Mouse (Mus musculus): ENCODE measurements at regions not wholly inside any gene's neighbourhood (a gene's known extent, or its start where the extent isn't known, plus 50 kb on each side); places are given as distances from the start of the nearest gene placed in this dataset.
A peak's percentile ranks its signal among the peaks of the same experiment; 100 is the strongest.

DNA sequence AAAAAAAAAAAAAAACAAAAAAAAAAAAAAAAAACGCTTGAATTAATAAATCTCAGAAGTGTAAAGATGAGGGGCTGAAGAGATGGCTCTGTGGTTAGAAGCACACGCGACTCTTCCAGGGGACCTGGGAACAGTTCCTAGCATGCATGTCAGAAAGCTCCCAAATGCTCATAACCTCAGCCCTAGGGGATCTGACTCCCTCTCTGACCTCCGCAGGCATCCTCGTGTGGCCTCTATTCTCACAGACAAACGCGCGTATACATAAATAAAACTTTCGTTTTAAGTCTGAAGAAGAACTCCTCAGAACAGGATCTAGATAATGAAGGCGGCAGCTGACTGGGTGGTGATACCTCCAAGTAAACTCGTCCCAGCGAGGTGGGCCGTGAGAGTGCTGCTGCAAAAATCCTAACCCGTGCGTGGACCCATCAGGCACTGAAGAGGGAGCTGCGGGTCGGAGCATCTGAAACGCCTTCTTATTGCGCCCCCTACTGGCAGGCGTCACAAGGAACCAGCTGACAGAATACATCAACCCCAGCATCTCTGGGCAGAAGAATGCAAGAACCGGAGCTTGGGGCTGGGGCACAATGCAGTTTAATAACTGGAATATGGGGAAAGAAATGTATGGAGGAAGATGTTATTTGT lies 266.2 kb downstream of the Pdcd6ip start:
- H3K4me1 ChIP-seq (ENCODE audit: control insufficient read depth, insufficient read depth, low read length) = no peaks in the 10 kb centered on the region
- 8% methylated on average over 21 of the region's 21 CpGs for WGBS
- H3K9ac ChIP-seq (ENCODE audit: low read length) = peak overlapping the region; percentile 35
- H3K27me3 ChIP-seq (replicated peaks; ENCODE audit: control insufficient read depth, insufficient read depth, low read length) = no peaks in the 10 kb centered on the region
- ATAC-seq (peak; percentile 88), DNase-seq (ENCODE audit: low spot score) (peak; percentile 91)
- H3K4me3 ChIP-seq (ENCODE audit: low read depth, low read length) = no peak overlapping the region
- no peak overlapping the region for H3K27ac ChIP-seq (ENCODE audit: low read depth, low read length)
- H3K36me3 ChIP-seq (ENCODE audit: control insufficient read depth, insufficient read depth, low read length) = no peaks in the 10 kb centered on the region
- H3K9me3 ChIP-seq (replicated peaks; ENCODE audit: control insufficient read depth, low read length) = no peaks in the 10 kb centered on the region
- peak overlapping the region; percentile 44 for H3K4me2 ChIP-seq (ENCODE audit: low read length)

DNA sequence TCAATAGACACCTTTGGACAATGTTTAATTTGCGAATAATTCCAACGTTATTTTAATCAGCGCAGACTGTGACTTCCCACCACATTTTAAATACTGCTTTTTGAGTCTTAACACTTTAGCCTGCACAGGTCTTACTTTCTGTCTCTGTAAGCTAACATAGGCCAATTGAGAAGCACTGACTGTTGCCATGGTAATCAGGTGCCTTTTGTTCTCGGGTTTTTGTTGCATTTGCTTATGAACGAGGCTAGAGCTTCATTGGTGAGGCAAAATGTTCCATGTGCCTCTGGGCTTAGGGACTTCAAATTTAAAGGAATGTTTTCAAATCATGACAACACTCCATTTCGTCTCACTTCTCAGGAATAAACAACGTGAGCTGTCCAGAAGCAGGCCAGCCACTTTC lies 269.7 kb downstream of the Pdcd6ip start:
- Histone ChIP-seq H3K4me1 (ENCODE audit: control insufficient read depth, insufficient read depth, low read length) (no peaks in the 10 kb centered on the region), H3K4me3 (ENCODE audit: low read depth, low read length) (no peak overlapping the region), H3K27me3 (replicated peaks; ENCODE audit: control insufficient read depth, insufficient read depth, low read length) (no peaks in the 10 kb centered on the region), H3K9me3 (replicated peaks; ENCODE audit: control insufficient read depth, low read length) (no peaks in the 10 kb centered on the region), H3K36me3 (ENCODE audit: control insufficient read depth, insufficient read depth, low read length) (no peaks in the 10 kb centered on the region), H3K27ac (ENCODE audit: low read depth, low read length) (no peak overlapping the region), H3K4me2 (ENCODE audit: low read length) (no peak overlapping the region), H3K9ac (ENCODE audit: low read length) (no peak overlapping the region)
- ATAC-seq (no peak), DNase-seq (ENCODE audit: low spot score) (peak; percentile 51)
- 53% methylated on average over 7 of the region's 7 CpGs for WGBS

DNA sequence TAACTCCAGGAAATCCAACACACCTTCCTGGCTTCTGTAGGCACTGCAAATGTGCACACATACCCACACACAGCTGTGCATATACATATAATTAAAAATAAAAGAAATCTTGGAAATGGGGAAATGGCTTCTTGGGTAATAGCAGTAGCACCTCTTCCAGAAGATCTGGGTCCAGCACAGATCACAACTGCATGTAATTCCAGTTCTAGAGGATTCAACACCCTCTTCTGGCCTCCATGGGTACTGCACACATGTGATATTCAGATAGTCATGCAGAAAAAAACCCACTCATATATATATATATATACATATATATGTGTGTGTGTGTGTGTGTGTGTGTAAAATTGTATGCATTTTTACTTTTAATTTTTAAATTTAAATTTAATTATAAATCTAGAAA lies 272.1 kb downstream of the Pdcd6ip start:
- Histone ChIP-seq H3K36me3 (ENCODE audit: control insufficient read depth, insufficient read depth, low read length) (no peaks in the 10 kb centered on the region), H3K27me3 (replicated peaks; ENCODE audit: control insufficient read depth, insufficient read depth, low read length) (no peaks in the 10 kb centered on the region), H3K4me3 (ENCODE audit: low read depth, low read length) (no peak overlapping the region), H3K9me3 (replicated peaks; ENCODE audit: control insufficient read depth, low read length) (no peaks in the 10 kb centered on the region), H3K27ac (ENCODE audit: low read depth, low read length) (no peak overlapping the region), H3K4me1 (ENCODE audit: control insufficient read depth, insufficient read depth, low read length) (no peaks in the 10 kb centered on the region), H3K9ac (ENCODE audit: low read length) (no peak overlapping the region), H3K4me2 (ENCODE audit: low read length) (no peak overlapping the region)
- ATAC-seq (no peak), DNase-seq (ENCODE audit: low spot score) (peak; percentile 30)

DNA sequence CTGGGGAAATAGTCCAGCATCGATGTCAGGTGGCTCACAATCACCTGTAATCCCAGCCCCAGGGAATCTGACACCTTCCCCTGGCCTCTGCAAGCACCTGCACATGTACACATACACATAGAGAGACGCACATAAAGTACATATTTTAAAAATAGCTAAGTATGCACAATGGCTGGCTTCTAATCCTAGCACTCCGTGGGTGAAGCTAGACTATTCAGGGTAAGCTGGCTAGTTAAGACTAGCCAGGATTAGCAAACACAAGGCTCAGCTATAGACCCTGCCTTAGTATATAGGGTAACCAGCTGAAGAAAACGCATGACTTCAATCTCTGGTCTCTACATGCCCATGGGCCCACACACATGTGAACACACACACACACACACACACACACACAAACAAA lies 274.6 kb downstream of the Pdcd6ip start:
- no peak overlapping the region for H3K27ac ChIP-seq (ENCODE audit: low read depth, low read length)
- H3K9me3 ChIP-seq (replicated peaks; ENCODE audit: control insufficient read depth, low read length) = no peaks in the 10 kb centered on the region
- no peaks in the 10 kb centered on the region for H3K4me1 ChIP-seq (ENCODE audit: control insufficient read depth, insufficient read depth, low read length)
- WGBS = 84% methylated on average over 4 of the region's 4 CpGs
- no peaks in the 10 kb centered on the region for H3K36me3 ChIP-seq (ENCODE audit: control insufficient read depth, insufficient read depth, low read length)
- no peak overlapping the region for H3K4me2 ChIP-seq (ENCODE audit: low read length)
- DNase-seq (ENCODE audit: low spot score) (no peak), ATAC-seq (no peak)
- no peaks in the 10 kb centered on the region for H3K27me3 ChIP-seq (replicated peaks; ENCODE audit: control insufficient read depth, insufficient read depth, low read length)
- no peak overlapping the region for H3K4me3 ChIP-seq (ENCODE audit: low read depth, low read length)
- H3K9ac ChIP-seq (ENCODE audit: low read length) = no peak overlapping the region

DNA sequence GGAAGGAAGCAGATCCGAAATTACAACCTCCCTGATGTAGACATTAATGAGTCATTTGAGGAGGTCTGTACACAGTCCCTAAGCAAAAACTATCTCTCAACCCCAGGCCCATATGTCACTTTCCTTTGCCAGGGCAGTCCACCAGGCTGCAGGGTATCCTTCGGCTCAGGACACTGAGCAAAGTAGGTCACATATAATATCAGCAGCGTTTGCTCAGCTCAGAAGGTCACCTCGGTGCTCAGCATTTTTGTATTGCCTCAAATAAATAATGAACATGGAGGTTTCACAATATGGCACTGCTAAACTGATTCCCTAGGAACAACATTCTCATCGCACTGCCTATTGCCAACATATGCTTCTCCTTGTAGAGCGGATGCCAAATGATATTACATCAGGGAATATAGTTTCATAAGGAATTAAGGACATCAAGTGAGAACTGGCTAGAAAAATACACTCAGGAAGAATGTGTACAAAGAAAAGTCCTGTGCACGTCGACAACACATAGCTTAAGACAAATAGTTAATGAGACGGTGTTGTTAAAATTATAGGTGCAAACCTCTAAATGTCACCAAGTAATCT lies 275.4 kb downstream of the Pdcd6ip start:
- Histone ChIP-seq H3K4me3 (ENCODE audit: low read depth, low read length) (no peak overlapping the region), H3K9ac (ENCODE audit: low read length) (no peak overlapping the region), H3K4me2 (ENCODE audit: low read length) (no peak overlapping the region), H3K36me3 (ENCODE audit: control insufficient read depth, insufficient read depth, low read length) (no peaks in the 10 kb centered on the region), H3K4me1 (ENCODE audit: control insufficient read depth, insufficient read depth, low read length) (no peaks in the 10 kb centered on the region), H3K27me3 (replicated peaks; ENCODE audit: control insufficient read depth, insufficient read depth, low read length) (no peaks in the 10 kb centered on the region), H3K27ac (ENCODE audit: low read depth, low read length) (peak overlapping the region; percentile 58; the same call in 1 of the 2 replicates), H3K9me3 (replicated peaks; ENCODE audit: control insufficient read depth, low read length) (no peaks in the 10 kb centered on the region)
- DNase-seq (ENCODE audit: low spot score) = peak; percentile 32
- 87% methylated on average over 9 of the region's 9 CpGs for WGBS
- no peak for ATAC-seq

DNA sequence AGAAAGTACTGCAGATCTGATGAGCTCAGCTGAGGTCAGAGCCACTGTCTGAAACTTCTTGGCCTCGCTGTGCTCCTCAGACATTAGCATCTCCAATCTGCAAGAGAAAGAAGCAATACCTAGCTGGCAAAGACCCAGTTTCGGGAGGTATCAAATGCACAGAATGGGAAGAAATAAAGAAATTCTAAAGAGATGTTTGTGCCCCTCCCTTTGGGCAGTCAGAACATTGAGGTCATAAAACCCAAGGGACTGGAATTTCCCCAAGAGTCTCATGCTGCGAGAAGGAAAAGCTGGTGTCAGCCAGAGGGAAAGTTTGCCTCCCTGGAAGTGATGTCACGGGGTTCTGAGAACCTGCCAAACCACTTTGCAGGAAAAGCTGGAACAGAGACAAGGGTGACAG lies 277.6 kb downstream of the Pdcd6ip start:
- no peak overlapping the region for H3K4me2 ChIP-seq (ENCODE audit: low read length)
- WGBS = 86% methylated on average over 4 of the region's 4 CpGs
- no peaks in the 10 kb centered on the region for H3K4me1 ChIP-seq (ENCODE audit: control insufficient read depth, insufficient read depth, low read length)
- no peak overlapping the region for H3K9ac ChIP-seq (ENCODE audit: low read length)
- no peak overlapping the region for H3K4me3 ChIP-seq (ENCODE audit: low read depth, low read length)
- no peak overlapping the region for H3K27ac ChIP-seq (ENCODE audit: low read depth, low read length)
- ATAC-seq (no peak), DNase-seq (ENCODE audit: low spot score) (no peak)
- no peaks in the 10 kb centered on the region for H3K36me3 ChIP-seq (ENCODE audit: control insufficient read depth, insufficient read depth, low read length)
- no peaks in the 10 kb centered on the region for H3K9me3 ChIP-seq (replicated peaks; ENCODE audit: control insufficient read depth, low read length)
- H3K27me3 ChIP-seq (replicated peaks; ENCODE audit: control insufficient read depth, insufficient read depth, low read length) = no peaks in the 10 kb centered on the region

DNA sequence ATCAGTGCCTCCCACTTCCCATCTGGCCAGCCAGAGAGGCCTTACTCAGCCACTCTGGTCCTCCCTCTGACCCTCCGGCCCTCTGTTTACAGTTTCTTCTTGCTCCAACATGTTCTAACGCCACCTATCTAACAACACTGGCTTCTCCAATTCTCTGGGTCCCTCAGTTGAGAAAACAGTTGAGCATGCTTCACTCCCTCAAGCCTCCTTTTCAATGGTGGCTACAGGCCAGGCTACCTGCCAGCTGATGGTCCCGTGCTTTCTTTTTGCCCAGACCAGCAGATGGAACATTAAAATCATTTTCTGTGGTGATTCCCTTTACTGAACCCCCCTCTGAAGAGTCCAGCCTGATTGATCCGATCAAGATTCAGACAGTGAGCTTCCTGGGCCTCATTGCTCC lies 280.8 kb downstream of the Pdcd6ip start:
- 91% methylated on average over 4 of the region's 4 CpGs for WGBS
- no peak overlapping the region for H3K27ac ChIP-seq (ENCODE audit: low read depth, low read length)

DNA sequence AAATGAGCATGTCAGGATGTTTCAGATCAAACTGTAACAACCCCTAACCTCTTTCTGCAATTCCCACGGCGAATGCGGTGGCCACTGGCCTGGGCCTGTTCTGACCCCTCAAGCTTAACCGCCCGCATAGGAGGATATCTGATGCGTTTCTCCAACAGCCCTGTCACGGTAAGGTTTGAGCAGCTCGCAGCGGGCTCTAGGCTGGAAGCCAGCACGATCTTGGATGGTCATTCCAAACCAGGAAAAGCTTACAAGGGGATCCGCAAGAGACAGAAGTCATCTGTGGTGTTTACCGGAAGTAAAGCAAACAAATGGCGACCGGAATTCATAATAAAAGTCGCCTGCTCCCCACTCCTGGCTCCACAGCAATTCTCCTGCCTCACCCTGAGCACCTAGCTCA lies 281.7 kb downstream of the Pdcd6ip start:
- Histone ChIP-seq H3K4me2 (ENCODE audit: low read length) (no peak overlapping the region), H3K9ac (ENCODE audit: low read length) (no peak overlapping the region), H3K27me3 (replicated peaks; ENCODE audit: control insufficient read depth, insufficient read depth, low read length) (no peaks in the 10 kb centered on the region), H3K36me3 (ENCODE audit: control insufficient read depth, insufficient read depth, low read length) (no peaks in the 10 kb centered on the region), H3K27ac (ENCODE audit: low read depth, low read length) (no peak overlapping the region), H3K4me1 (ENCODE audit: control insufficient read depth, insufficient read depth, low read length) (no peaks in the 10 kb centered on the region), H3K9me3 (replicated peaks; ENCODE audit: control insufficient read depth, low read length) (no peaks in the 10 kb centered on the region), H3K4me3 (ENCODE audit: low read depth, low read length) (no peak overlapping the region)
- ATAC-seq (no peak), DNase-seq (ENCODE audit: low spot score) (no peak)
- whole genome bisulfite sequencing = 96% methylated on average over 15 of the region's 15 CpGs

More for the DNA sequence above, 280.8 kb downstream of the Pdcd6ip start:
- Histone ChIP-seq H3K4me2 (ENCODE audit: low read length) (no peak overlapping the region), H3K4me3 (ENCODE audit: low read depth, low read length) (no peak overlapping the region), H3K4me1 (ENCODE audit: control insufficient read depth, insufficient read depth, low read length) (no peaks in the 10 kb centered on the region), H3K27me3 (replicated peaks; ENCODE audit: control insufficient read depth, insufficient read depth, low read length) (no peaks in the 10 kb centered on the region), H3K36me3 (ENCODE audit: control insufficient read depth, insufficient read depth, low read length) (no peaks in the 10 kb centered on the region), H3K9me3 (replicated peaks; ENCODE audit: control insufficient read depth, low read length) (no peaks in the 10 kb centered on the region), H3K9ac (ENCODE audit: low read length) (no peak overlapping the region)
- ATAC-seq (no peak), DNase-seq (ENCODE audit: low spot score) (no peak)

DNA sequence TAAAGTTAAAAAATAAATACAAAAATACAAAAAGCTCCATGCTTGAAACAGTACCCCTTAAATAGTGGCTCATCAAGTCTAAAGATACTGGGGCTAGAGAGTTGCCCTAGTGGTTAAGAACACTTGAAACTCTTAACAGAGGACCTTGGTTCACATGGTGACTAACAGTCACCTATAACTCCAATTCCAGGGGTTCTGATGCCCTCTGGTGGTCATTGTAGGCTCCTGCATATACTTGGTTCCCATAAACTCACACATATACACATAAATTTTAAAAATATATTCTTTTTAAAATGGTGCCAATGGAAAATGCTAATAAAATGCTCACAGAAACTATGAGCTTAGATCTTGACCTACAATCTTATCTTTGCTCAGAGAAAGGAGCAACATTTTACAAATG lies 286.4 kb downstream of the Pdcd6ip start:
- DNase-seq (ENCODE audit: low spot score) (no peak), ATAC-seq (no peak)
- Histone ChIP-seq H3K9ac (ENCODE audit: low read length) (no peak overlapping the region), H3K27me3 (replicated peaks; ENCODE audit: control insufficient read depth, insufficient read depth, low read length) (no peaks in the 10 kb centered on the region), H3K4me1 (ENCODE audit: control insufficient read depth, insufficient read depth, low read length) (no peaks in the 10 kb centered on the region), H3K9me3 (replicated peaks; ENCODE audit: control insufficient read depth, low read length) (no peaks in the 10 kb centered on the region), H3K4me3 (ENCODE audit: low read depth, low read length) (no peak overlapping the region), H3K36me3 (ENCODE audit: control insufficient read depth, insufficient read depth, low read length) (no peaks in the 10 kb centered on the region), H3K27ac (ENCODE audit: low read depth, low read length) (no peak overlapping the region), H3K4me2 (ENCODE audit: low read length) (no peak overlapping the region)
